Mouse (Mus musculus) naive thymus-derived CD4-positive, alpha-beta T cell, adult 2 months (primary cell): ENCODE measurements around the gene Ncam2.
"Not testable (repeated sequence)": the region's sequence is repeated elsewhere in the genome, so short reads cannot be mapped to it uniquely, and the experiment has no call there.

Source experiments
- DNase-seq: peaks from one replicate; pipeline ENCODE4 v3.0.0-alpha.2; 2011; ENCODE audit warnings: low read depth

Gene Ncam2

DNA sequence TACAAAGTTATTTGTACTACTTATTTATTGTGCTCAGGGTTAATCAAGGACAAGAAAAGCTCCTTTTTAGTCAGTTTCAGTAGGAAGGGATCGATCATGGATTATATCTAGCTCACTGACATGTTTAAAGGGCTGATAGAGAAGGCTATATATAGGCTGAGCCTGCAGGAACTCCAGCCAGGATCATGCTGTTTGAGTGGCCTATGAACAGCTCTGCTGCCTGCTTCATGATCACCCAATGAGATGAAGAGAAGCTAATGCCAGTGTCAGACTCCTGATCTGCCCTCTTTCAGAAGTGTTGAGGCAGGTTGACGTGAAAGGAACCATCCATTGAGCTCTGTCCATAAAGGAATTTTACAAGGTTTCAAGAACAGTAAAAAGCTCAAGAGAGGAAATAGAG lies 103.3 kb downstream of the Ncam2 start:
- no peak for DNase-seq

DNA sequence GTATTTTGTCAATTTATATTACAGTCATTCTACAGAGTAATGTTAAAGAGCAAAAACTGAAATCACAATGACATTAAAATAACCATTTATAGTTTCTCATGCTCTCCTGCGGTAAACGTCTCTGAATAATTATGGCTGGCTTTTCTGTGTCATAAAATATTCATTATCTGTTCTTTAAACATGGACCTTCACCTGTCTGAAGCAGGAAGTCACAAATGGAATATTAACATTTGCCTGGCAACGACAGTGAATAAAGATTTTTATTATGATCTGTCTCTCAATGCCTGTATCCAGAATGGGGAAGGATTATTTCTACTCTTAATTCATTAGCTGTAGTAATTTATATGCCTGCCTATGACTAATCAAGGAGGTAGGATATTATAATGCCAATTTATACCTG lies 108.7 kb downstream of the Ncam2 start:
- DNase-seq, result no peak

DNA sequence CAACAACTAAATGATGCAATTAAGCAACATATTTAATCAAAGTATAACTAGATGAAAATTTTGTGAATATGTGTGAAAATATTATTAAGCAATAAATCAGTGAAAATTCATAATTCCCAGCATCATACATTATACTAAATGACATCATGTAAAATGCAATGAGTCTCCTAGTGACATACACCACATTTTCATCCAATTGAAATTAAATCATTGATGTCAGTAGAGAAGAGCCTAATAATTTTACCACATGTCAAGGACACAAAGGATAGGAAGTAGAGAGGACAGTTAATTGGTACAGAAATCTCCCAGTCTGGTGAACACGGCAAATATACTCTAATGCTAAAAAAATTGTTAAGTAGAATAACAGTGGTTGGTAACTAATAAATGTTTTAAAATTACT lies 118.5 kb downstream of the Ncam2 start:
- no peak for DNase-seq

DNA sequence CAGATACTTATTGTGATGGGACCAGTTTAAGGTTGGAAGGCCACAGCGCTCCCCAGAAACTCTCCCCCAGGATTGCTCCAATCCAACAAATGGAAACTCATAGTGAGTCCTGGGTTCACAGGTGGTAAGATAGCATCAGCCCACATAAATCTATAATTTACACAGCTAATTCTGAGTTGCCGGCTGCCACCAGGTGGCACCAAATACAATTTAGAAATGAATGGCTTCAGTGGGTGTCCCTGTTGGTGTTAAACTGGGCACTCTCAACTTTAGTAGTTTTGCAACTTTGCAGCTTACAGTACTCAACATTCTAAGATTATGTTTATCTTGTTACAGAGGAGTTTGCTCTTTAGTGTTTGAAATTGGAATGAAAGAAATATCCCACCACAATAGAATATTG lies 130.0 kb downstream of the Ncam2 start:
- DNase-seq, result no peak

DNA sequence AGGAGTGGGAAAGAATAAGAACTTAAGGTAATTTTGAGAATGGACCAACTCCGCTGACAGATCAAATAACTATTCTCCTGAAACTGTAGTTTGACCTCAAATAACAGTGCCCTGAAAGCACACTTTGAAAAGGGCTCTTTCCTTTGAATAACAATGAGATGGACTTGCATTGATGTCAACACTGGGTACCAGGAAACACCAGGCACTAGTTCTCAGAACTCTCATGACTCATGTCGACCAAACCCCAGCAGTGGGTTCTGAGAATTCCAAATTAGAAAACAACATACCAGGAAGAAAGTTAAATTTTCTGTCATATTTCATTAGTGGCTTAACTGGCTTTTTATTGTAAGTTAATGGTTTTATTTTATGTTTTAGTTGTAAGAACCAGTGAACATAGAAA lies 165.4 kb downstream of the Ncam2 start:
- no peak for DNase-seq

DNA sequence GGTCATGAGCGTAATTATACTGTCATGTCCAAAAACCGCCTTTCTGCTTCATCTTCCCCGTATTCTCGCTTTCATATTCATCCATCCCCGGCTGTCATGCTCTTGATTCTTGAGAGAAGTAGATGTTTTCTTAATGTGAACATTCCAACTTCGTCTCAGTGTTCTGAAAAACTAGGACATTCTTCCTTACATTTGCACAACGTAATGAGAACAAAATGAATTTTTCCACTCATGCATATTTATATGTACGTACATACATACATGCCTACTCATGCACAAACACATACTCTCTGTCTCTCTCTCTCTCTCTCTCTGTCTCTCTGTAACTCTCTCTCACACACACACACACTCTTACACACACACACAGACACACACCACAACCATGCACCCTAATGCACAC lies 173.7 kb downstream of the Ncam2 start:
- DNase-seq, result no peak

DNA sequence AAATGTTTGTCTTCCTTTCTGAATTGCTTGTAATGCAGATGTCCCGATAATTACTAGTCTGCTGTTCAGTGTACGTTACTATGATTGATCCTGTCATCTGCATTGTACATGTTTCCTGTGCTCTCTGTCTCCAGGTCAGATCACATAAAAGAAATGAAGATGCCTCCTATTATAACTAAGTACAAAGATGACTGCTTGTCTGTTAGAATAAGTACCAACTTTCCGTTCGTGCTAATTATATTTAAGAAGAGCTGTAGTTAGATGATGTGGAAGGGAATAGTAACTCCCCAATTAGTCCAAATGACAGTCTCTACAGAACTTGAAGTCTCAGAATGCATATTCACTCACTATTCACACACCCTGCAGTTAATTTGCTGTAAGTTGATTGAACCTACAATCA lies 179.9 kb downstream of the Ncam2 start:
- no peak for DNase-seq

DNA sequence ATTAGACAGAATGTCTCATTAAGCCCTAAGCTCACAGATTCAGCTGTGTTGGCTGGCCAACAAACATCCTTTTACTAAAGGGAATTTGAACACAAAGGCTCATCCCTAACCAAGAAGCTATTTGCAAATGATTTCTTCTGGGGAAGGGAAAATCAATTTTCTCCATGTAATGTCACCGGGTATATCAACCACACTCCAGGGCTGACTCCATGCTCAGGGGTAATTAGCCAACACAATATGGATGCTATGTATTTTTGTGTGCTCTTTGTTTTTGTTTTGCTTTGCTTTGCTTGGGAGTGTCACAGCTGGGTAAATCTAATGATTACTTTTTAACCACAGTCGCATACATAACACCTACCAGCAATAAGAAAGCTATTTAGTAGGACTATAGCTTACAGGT lies 188.1 kb downstream of the Ncam2 start:
- no peak for DNase-seq

DNA sequence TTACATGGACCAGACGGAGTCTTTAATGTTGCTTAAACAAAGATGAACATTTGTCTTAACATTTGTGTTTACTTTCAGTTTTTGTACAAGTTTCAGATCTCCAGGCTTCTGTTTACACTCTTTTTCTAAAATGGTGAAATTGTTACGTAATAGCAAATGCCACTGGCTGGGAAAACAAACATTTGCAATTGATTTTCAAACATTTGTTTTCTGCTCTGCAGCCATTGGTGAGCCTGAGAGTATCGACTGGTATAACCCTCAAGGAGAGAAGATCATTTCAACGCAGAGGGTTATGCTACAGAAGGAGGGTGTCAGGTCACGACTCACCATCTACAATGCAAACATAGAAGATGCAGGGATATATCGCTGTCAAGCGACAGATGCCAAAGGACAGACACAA lies 234.1 kb downstream of the Ncam2 start:
- DNase-seq, result no peak

DNA sequence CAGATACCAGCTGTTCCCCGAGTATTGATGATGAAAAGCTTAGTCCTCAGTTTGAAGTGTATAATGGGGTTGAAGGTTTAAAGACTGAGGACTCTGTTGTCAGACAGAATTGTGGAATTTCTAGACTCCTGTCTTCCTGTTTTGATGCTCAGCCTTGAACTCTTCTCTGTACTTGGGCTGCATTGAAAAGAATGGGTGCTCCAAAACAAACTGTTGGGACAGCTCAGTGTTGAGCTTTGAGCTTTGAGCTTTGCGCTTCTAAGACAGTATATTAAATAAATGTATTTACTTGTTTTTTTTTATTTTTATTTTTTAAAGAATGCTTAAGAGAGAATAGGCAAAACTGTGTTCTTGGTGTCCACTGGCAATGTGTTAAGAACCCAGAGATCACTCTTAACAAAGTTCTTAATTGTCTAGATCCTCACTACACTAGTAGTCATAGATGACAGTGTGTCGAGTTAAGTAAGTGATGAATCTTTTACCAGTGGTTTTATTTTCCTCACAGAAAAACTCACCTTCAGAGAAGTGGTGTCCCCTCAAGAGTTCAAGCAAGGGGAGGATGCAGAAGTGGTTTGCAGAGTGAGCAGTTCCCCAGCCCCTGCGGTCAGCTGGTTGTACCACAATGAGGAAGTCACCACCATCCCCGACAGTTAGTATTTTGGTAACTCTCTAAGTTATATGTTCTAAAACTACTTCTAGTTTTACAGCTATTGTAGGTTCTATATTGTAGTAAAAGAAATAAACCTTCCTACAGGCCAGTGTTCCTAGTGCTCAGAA lies 236.8 kb downstream of the Ncam2 start:
- DNase-seq, result no peak

DNA sequence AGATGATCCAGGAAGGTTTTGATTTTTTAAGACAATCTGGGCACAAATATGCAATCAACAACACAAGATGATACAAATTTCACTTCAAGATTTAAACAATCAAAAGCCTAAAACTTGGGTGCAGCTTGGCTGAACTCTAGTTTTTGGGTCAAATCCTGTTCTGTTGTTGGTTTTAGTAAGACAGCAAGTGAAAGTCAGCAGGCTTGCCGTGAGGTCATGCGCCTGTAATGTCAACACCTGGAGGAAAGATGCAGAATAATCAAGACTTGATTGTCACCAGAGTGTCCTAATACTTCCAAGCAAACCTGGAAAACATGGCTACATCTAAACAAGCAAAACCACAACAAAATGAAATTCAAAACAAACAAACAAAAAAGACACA lies 237.4 kb downstream of the Ncam2 start:
- DNase-seq, result no peak

DNA sequence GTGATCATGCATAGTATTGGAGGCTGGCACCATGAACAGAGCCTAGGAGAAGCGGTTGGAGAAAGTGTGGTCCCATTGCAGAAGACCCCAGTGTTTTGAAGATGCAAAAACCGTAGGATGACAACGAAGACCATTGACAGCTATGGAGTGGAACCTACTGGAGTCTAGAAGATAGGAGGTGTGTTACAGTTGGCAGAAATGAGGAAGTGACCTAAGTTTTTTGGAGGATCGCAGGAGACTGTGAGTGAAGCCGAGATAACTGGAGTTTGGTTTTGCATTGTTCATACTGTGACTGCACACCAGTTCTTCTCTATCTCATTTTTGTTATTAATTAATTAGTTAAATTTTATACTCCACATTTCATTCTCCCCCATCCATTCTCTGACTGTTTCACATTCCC lies 250.4 kb downstream of the Ncam2 start:
- DNase-seq, result no peak

DNA sequence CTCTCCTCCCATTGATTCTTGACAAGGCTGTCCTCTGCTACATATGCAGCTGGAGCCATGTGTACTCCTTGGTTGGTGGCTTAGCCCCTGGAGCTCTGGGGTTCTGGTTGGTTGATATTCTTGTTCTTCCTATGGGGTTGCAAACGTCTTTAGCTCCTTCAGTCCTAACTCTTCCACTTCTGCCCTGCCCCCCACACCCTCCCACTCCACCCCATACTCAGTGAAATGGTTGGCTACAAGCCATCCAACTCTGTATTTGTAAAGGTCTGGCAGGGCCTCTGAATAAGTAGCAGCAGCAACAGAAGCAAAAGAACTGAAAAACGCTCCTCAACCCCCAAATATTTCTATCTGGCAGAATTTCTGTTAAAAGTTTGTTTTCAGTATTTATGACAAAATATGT lies 252.5 kb downstream of the Ncam2 start:
- no peak for DNase-seq

DNA sequence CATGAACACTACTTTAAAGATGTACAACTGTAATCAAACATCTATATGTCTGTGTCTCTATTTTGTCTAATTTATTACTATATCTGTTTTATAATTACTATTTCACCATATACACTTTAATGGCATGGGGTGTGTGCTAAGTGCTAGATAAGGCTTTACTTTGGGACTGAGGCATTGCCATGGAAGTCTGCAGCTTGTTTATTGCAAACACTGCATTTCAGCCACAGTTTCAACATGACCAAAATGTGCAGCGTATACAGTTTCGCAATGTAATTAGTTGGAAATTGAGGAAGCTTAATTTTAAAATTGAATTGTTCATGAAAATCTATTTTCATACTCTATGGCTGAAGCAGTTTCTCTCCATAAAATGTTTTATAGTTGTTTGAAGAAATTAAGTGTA lies 254.0 kb downstream of the Ncam2 start:
- DNase-seq, result no peak

DNA sequence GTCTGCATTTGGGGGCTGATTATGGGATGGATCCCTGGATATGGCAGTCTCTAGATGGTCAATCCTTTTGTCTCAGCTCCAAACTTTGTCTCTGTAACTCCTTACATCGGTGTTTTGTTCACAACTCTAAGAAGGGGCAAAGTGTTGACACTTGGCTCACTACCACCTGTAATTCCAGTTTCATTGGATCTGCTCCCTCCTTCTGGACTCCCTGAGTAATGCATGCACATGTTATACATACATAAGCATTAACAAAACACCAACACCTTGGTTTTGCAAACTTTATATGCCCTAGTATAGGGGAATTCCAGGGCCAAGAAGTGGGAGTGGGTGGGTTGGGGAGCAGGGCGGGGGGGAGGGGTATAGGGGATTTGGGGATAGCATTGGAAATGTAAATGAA lies 262.2 kb downstream of the Ncam2 start:
- not testable (repeated sequence) for DNase-seq

DNA sequence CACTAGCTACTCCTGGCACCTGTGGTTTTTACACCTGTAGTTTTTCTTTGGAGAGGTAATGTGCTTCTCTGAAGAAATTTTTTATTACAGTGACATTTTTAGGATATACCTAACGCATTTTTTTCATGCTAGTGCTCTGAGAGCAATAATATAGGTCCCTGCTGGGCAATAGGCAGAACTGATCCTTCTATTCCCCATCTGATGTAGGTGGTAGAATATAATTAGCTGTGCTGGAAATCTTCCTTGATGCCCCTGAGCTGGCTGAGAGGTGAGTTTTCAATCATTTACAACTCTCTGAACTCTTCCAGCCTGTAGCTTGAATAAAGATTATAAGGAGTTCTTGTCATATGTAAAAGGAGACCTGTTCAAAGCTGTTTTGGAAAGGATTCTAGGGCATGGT lies 272.4 kb downstream of the Ncam2 start:
- DNase-seq, result no peak

DNA sequence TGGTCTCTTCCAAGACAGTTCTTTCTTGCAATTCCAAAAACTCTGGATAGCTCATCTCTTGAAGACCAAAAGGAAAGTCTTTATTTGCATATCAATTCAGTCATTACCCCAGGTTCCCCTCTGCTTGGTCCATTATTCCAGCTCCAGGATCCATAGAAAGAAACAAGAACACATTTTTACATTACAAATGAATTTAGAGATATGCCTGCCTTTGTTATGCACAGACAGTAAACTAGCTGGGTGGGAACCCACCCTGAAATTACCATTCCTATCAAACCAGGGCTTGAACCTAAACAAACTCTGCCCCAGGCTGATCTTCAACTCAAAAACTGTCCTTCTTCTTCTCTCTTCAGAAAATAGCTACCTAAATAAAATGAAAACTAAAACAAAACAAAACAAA lies 280.6 kb downstream of the Ncam2 start:
- DNase-seq, result no peak

DNA sequence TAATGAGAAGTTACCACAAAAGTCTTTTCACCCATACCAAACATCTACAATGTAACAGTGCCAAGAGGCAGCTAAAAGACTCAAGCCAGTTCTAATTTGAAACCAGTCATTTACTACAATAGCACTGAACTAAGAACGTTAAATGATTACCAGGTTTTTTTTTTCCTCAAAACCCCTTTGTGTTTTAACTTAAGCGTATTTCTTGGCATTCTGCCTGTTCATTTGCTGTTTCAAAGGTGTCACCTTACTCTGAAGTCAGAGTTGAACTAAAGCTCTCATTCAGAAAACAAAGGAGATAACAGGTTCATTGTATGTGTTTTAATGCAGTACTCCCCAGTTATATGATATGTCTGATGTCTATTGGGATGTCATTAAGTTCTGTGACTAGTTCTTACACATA lies 295.6 kb downstream of the Ncam2 start:
- no peak for DNase-seq

DNA sequence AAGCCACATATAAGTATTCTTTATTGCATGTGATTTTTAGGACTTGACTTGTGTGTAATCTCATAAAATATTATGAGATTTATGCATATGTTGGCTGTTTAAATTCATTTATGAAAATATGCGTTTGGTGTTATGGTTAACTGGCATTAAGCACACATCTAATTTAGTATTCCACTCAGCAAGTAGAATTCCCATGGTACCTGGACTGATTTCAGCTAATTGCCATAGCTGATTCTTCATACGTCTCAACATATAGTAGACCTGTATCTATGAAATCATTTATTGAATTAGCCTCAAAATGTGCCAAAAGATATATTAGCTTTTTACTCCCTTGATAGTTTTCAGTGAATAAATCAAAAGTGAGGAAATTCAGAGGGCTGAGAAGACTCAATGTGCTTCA lies 302.1 kb downstream of the Ncam2 start:
- DNase-seq, result no peak

DNA sequence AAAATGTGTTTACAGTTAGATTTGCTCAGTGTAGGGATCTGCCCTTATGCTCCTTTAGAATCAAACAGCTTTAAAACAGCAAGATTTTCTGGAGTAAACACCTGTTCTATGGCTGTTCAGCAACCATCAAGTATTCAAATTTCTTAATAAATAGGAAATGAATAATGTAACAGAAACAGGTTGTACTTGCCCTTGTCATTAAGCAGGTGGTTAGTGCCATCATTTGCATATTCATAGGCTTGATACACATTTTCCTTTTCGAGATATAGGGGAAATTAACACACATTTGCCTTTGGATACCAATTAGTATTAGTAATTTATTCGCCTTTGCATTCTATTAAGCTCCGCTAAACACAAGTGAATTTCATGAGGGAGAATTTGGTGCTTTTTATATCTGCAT lies 335.7 kb downstream of the Ncam2 start:
- no peak for DNase-seq

DNA sequence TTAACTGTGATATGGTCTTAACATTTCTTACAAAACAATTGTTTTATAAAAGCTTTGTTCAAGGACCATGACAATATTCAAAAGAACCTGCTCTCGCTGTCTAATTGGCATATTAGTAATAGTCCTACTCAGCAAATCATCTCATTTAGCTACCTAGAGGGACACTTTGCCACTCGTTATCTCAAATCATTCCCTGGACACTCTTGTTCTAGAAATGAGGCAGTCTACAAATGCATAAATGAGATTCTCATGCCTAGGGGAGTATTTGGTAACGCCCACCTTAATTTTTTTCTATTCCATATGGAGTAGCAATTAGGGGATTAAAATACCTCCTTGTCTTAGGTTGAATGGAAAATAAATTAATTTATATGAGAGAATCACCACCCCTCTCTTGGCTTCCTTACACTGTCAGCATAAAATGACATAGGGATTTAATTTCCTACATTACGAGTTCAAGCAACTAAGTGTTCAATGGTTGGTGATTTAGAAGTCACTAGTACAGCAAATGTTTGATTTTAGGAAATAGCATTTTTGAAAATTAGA lies 387.1 kb downstream of the Ncam2 start:
- DNase-seq, result no peak

DNA sequence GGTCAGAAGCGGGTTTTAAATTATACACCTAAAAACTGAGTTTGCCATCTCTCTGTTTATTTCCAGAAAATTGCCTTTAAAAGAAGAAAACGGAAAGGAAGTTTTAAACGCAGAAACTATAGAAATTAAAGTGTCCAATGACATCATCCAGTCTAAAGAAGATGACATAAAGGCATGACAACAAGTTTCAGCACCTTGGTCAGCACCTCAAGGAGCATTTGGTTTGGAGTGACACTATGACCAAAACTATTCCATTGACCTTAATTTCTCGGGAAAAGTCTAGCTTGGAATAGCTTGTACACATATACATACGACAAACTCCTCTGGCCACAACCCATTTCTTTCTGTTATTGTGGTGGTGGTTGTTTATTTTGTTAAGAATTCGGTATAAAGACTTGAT lies 422.8 kb downstream of the Ncam2 start:
- DNase-seq, result no peak

DNA sequence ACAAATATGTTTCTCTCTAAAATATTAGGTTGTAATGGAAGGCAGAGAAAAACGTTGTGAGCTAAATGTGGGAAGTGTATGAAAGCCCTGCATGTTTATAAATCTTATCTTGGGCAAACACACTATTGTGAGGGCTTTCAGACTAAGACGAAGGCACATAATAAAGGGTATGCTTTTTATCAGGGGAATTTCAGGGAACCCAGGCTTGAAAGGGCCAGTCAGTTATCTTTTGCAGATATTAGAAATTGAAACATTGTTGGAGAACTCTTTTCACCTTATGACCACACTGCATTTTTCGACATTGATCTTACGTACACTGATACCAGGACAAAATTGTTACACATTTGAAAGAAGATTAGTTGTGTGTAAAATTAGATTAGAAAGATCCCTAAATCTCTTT lies 423.3 kb downstream of the Ncam2 start:
- DNase-seq, result no peak

DNA sequence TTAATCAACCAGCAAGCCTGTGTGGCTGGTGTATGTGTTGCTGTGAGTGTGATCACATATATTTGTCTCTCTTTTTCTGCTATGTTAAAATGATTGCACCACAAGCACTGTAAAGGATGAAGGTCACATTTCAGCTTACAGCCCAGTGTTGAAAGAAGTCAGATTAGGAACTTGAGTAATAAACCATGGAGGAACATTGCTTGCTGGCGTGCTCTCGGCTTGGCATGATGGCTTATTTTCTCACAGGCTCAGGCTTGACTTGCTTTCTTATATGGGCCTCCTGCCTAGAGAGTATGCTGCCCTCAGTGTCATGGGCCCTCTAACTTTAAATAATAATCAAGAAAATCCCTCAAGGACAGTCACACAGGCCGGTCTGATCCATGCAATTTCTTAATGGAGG lies 449.8 kb downstream of the Ncam2 start:
- DNase-seq, result no peak
